Mouse (Mus musculus) liver, embryonic 14.5 days (tissue): Measurements from ENCODE around the gene Tatdn3. TPM values are rescaled to one million over a fixed set of nuclear protein-coding genes. Genes with fewer than 3 reads are reported as not detected.

Experiments
- ATAC-seq: fragments of 200-750 bp; cut with Nextera tagmentation; 2 replicates; pipeline ENCODE4 v1.8.0; 2017; ENCODE audit warnings: moderate number of reproducible peaks, mild to moderate bottlenecking, moderate library complexity; ENCODE audit not compliant: insufficient read depth
- DNase-seq, 3 experiments: peaks; one replicate each; pipeline ENCODE4 v3.0.0-alpha.2; 2012 to 2013; ENCODE audit warnings: low read depth in 3 of 3, low spot score in 3 of 3
- H3K27ac ChIP-seq: fragments of 300-500 bp; sonication (generic); 2 replicates; pipeline ENCODE4 v1.5.1; 2014; ENCODE audit warnings: moderate library complexity, mild to moderate bottlenecking, control low read depth, inconsistent platforms
- H3K27me3 ChIP-seq: fragments of 300-500 bp; sonication (generic); 2 replicates; pipeline ENCODE4 v1.6.1; 2014; ENCODE audit warnings: mild to moderate bottlenecking, low read length, moderate library complexity; ENCODE audit not compliant: control insufficient read depth, insufficient read depth
- H3K36me3 ChIP-seq: fragments of 300-500 bp; sonication (generic); replicated peaks from 2 replicates; pipeline ENCODE4 v1.6.1; 2014; ENCODE audit warnings: low read depth; ENCODE audit not compliant: control insufficient read depth, insufficient read depth
- H3K4me1 ChIP-seq, 2 experiments: fragments of 200-500 bp in 1 of 2; fragments of 300-500 bp in 1 of 2; sonication (generic) in 1 of 2; replicated peaks; 2 replicates each; pipeline ENCODE4 v1.6.1; 2012 to 2014; ENCODE audit warnings: antibody characterized with exemption in 1 of 2, inconsistent platforms in 1 of 2, low read length in 1 of 2; ENCODE audit not compliant: control insufficient read depth in 2 of 2, insufficient read depth in 2 of 2
- H3K4me2 ChIP-seq: fragments of 300-500 bp; sonication (generic); 2 replicates; pipeline ENCODE4 v1.6.1; 2014; ENCODE audit warnings: low read depth, mild to moderate bottlenecking, control low read depth, moderate library complexity
- H3K4me3 ChIP-seq, 2 experiments: fragments of 200-500 bp in 1 of 2; fragments of 300-500 bp in 1 of 2; sonication (generic) in 1 of 2; 2 replicates each; pipeline ENCODE4 v1.5.1; 2012 to 2014; ENCODE audit warnings: low read depth in 2 of 2, low read length in 2 of 2, mild to moderate bottlenecking in 2 of 2, control low read depth in 1 of 2, inconsistent platforms in 1 of 2, moderate library complexity in 1 of 2; ENCODE audit not compliant: insufficient read depth in 1 of 2
- H3K9ac ChIP-seq: fragments of 300-500 bp; sonication (generic); replicated peaks from 2 replicates; pipeline ENCODE4 v1.6.1; 2014; ENCODE audit warnings: mild to moderate bottlenecking, control low read depth, moderate library complexity
- H3K9me3 ChIP-seq: fragments of 300-500 bp; sonication (generic); 2 replicates; pipeline ENCODE4 v1.6.1; 2016; ENCODE audit warnings: low read length, mixed read lengths; ENCODE audit not compliant: control insufficient read depth
- CTCF ChIP-seq: IDR thresholded peaks from 2 replicates; pipeline ENCODE4 v1.5.1; 2016; ENCODE audit warnings: antibody characterized with exemption, low read depth, control low read depth
- EP300 ChIP-seq: IDR thresholded peaks from 2 replicates; pipeline ENCODE4 v1.6.1; 2016; ENCODE audit warnings: antibody characterized with exemption, low read depth
- WGBS: fragments of 180-500 bp; shearing (Covaris S2); extraction: QIAGEN DNeasy Blood & Tissue Kit; methylation state at CpG from one replicate; pipeline ENCODE4 v1.1.7; 2014; ENCODE audit not compliant: insufficient replicate concordance; 5-methylcytosine and 5-hydroxymethylcytosine counted together
- polyA plus RNA-seq, 2 experiments: library from polyadenylated mRNA; depleted of rRNA in 1 of 2; stranded (reverse) in 1 of 2; unstranded in 1 of 2; fragments of >200 nt; fragmentation: Nextera tagmentation in 1 of 2; extraction: Ambion mirVana in 1 of 2; gene quantifications; 2 replicates each; pipeline versions ENCODE4 v1.2.1 to v1.2.3; 2012 to 2014

Tatdn3 gene
- polyA plus RNA-seq, 2 experiments = 6.5 to 8.5 TPM

GRCm38 (mm10) chr1:191071613-191072012 is 8.9 kb upstream of the Tatdn3 start:
- no peak for TF ChIP-seq CTCF
- TF ChIP-seq EP300 = no peak
- Histone ChIP-seq H3K36me3 (peaks cover 79% of the 10 kb centered on the region), H3K4me3 (no peak overlapping the region), H3K27me3 (no peaks in the 10 kb centered on the region), H3K9ac (no peak overlapping the region), H3K4me1 (no peaks in the 10 kb centered on the region), H3K4me2 (no peak overlapping the region), H3K27ac (no peak overlapping the region), H3K9me3 (no peaks in the 10 kb centered on the region)
- DNase-seq (no peak), ATAC-seq (no peak)
- WGBS = 78% methylated on average over 6 of the region's 6 CpGs

GRCm38 (mm10) chr1:191070259-191070658 is 7.5 kb upstream of the Tatdn3 start:
- H3K4me3 ChIP-seq = no peak overlapping the region
- H3K4me1 ChIP-seq = peaks cover 0 to 2% of the 10 kb centered on the region in 2 experiments; a peak in 2 of 4 replicates
- TF ChIP-seq EP300 = no peak
- TF ChIP-seq CTCF = no peak
- DNase-seq = no peak
- H3K9me3 ChIP-seq = no peaks in the 10 kb centered on the region
- H3K4me2 ChIP-seq = no peak overlapping the region
- 84% methylated on average over 4 of the region's 4 CpGs for whole genome bisulfite sequencing
- H3K27ac ChIP-seq = no peak overlapping the region
- ATAC-seq = no peak
- peaks cover 82% of the 10 kb centered on the region for H3K36me3 ChIP-seq
- H3K27me3 ChIP-seq = no peaks in the 10 kb centered on the region
- no peak overlapping the region for H3K9ac ChIP-seq

DNA sequence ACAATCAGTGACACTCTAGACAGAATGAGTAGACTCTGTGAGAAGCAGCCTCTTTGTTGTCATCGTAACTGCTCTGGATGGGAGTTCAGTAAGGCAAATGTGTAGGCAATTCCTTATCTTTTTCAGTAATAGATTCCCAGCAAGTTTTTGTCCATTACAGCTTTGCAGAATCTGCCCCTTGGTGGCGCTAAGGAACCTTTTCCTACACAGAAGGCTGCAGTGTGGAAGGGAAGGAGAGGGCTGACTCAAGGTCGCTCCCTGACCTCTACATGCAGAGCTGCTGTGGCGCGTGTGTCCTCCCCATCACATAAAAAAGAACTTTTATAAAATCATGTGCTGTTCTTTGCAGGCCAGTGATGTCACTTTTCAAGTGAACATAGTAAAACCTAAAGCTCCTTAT is 5.6 kb upstream of the Tatdn3 start:
- TF ChIP-seq CTCF = peak; percentile 37; the same call in 1 of the 2 replicates
- TF ChIP-seq EP300 = no peak
- Histone ChIP-seq H3K4me1 (peaks cover 8% of the 10 kb centered on the region in 2 experiments), H3K4me2 (no peak overlapping the region), H3K9ac (no peak overlapping the region), H3K36me3 (peaks cover 73% of the 10 kb centered on the region), H3K27me3 (no peaks in the 10 kb centered on the region), H3K27ac (no peak overlapping the region), H3K9me3 (no peaks in the 10 kb centered on the region), H3K4me3 (no peak overlapping the region)
- DNase-seq (no peak), ATAC-seq (no peak)
- 81% methylated on average over 5 of the region's 5 CpGs for WGBS

- H3K9me3 ChIP-seq = no peaks in the 10 kb centered on the region
- no peaks in the 10 kb centered on the region for H3K27me3 ChIP-seq
- H3K9ac ChIP-seq = no peak overlapping the region
- WGBS = 70% methylated on average over 4 of the region's 4 CpGs
- TF ChIP-seq EP300 = no peak
- no peak for TF ChIP-seq CTCF
- H3K4me3 ChIP-seq = no peak overlapping the region
- peak overlapping the region; percentile 88 for H3K4me2 ChIP-seq
- DNase-seq (no peak), ATAC-seq (no peak)
- H3K27ac ChIP-seq = no peak overlapping the region
- peaks cover 11 to 14% of the 10 kb centered on the region in 2 experiments for H3K4me1 ChIP-seq
- H3K36me3 ChIP-seq = peaks cover 42% of the 10 kb centered on the region
Measured at GRCm38 (mm10) chr1:191065188-191065587, 2.5 kb upstream of the Tatdn3 start.

- WGBS = 69% methylated on average over 2 of the region's 2 CpGs
- TF ChIP-seq EP300 (no peak), CTCF (no peak)
Measured at GRCm38 (mm10) chr1:191064535-191064934, 1.8 kb upstream of the Tatdn3 start.

More at GRCm38 (mm10) chr1:191064535-191064934, 1.8 kb upstream of the Tatdn3 start:
- ATAC-seq (no peak), DNase-seq (no peak)
- peak overlapping the region in 1 of 2 experiments; percentile 17; a peak in 2 of 4 replicates for H3K4me3 ChIP-seq
- H3K4me1 ChIP-seq = peaks cover 11 to 14% of the 10 kb centered on the region in 2 experiments
- H3K36me3 ChIP-seq = peaks cover 36% of the 10 kb centered on the region
- H3K27ac ChIP-seq = no peak overlapping the region
- no peaks in the 10 kb centered on the region for H3K27me3 ChIP-seq
- peak overlapping the region; percentile 88 for H3K4me2 ChIP-seq
- H3K9ac ChIP-seq = no peak overlapping the region
- no peaks in the 10 kb centered on the region for H3K9me3 ChIP-seq
